Mouse (Mus musculus): ENCODE data around the gene Lamb3.
"Not testable (repeated sequence)": the region's sequence is repeated elsewhere in the genome, so short reads cannot be mapped to it uniquely, and the experiment has no call there.

Gene Lamb3

GRCm38 (mm10) chr1:193281344-193281743 lies 73.8 kb downstream of the Lamb3 start:
- no peak for DNase-seq (ENCODE audit: low read depth)

- DNase-seq (ENCODE audit: low read depth): no peak
Observed at GRCm38 (mm10) chr1:193284228-193284779, 76.8 kb downstream of the Lamb3 start.

DNA sequence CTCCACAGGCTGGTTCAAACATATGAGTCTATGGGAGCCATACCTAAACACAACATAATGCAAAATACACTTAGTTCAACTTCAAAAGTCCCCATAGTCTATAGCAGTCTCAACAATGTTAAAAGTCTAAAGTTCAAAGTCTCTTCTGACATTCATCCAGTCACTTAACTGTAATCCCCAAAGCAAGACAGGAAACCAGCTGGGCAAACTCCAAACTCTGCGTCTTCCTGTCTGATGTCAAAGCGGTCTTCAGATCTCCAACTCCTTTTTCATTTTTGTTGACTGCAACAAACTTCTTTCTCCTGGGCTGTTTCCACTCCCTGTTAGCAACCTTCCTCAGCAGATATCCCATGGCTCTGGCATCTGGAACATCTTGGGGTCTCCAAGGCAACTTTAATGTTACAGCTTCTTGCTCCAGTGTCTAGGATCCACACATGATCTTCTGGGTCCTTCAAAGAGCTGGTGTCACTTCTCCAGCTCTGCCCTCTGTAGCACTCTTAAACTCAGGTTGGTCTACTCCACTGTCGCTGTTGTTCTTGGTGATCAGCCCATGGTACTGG lies 78.3 kb downstream of the Lamb3 start:
- DNase-seq (ENCODE audit: low read depth): not testable (repeated sequence)

- DNase-seq (ENCODE audit: low read depth): no peak
Observed at GRCm38 (mm10) chr1:193287578-193287977, 80.1 kb downstream of the Lamb3 start.

DNA sequence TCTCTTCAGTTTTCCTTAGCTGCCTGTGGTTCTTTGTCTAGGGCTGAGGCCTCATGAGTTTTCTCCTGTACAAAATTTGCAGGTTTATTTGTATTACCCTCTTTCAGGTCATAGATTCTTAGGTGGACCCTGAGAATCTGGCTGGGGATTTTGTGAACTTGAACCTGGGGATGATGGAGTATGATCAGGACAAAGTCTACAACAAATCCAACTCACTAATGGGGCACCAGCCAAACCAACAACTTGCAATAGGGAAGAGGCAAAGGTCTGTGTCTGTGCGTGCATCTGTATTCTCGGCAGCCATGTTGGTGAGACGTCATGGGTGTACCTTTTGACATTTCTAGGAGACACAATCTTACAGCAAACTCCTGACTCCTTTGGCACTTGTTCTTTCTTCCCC lies 81.6 kb downstream of the Lamb3 start:
- DNase-seq (ENCODE audit: low read depth): no peak

GRCm38 (mm10) chr1:193289914-193290313 lies 82.4 kb downstream of the Lamb3 start:
- no peak for DNase-seq (ENCODE audit: low read depth)

DNA sequence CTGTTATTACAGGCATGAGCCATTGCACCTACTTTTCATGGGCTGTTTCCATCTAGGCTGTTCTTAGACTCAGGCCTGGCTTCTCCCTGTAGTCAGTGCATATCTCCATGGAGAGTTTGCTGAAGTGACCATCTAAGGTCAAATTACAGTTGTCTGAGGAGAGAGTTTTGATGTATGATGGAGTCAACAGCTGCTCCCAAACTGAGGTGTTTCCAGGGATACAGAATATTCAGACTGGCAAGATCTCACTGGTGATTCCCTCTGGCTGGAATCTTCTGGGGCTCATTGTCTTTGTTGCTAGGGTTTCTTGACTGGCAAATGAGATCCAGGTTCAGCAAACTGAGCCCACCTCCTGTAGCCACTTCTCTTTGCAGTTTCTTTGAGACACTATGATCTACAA lies 83.2 kb downstream of the Lamb3 start:
- DNase-seq (ENCODE audit: low read depth): no peak

DNA sequence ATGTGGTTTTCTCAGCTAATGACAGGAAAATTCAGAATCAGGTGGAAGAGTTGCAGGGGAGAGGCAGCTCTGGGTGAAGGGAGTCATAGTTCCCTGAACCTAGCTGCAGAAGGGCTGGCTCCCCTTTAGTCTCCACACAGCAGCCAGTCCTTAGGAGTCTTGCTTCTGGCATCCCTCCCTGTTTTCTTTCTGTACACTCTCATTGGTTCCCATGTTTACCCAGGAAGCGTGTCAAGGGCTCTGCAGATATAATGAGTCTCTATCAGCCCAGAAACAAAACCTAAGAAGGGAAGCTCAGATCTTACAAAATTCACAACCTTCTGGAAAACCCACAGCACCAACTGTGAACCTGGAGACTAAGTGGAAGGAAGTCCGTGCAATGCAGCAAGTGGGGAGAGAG lies 85.5 kb downstream of the Lamb3 start:
- DNase-seq (ENCODE audit: low read depth): no peak

DNA sequence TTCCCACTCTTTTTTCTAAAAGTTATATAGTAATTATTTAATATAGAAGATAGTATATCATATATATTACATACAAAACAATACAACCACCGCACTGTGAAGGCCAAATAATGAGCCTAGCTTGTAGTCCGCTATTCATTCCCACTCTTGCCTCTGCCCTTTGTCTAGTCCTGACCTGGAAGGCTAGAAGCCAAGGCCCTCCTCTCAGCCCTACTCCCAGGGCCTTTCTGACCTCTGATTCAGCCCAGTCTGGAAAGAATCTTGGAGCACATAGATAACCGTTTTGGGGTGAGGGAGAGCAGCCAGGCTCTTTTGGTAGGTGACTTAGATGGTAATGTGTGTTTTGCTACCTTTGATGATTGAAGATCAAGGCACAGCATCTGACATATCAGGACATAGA lies 86.4 kb downstream of the Lamb3 start:
- DNase-seq (ENCODE audit: low read depth): no peak

DNA sequence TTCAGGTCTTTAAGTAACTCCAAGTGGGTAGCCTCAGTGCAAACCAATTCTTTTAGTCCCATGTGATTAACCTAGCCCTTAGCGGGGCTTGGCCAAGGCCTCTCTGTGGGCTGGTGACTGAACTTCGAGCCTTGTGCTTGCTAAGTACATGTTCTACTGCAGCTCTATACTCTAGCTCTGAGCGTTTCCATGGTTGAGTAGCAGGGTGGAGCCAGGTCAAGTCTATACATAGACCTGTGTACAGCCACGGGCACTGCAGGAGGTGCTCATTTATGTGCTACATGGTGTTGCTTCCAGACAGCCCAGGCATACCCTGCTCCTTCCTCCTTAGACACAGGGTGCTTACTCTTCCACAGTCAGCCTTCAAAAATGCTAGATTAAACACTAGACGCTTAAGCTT lies 88.4 kb downstream of the Lamb3 start:
- DNase-seq (ENCODE audit: low read depth): no peak

- no peak for DNase-seq (ENCODE audit: low read depth)
Observed at GRCm38 (mm10) chr1:193298141-193298765, 90.8 kb downstream of the Lamb3 start.

DNA sequence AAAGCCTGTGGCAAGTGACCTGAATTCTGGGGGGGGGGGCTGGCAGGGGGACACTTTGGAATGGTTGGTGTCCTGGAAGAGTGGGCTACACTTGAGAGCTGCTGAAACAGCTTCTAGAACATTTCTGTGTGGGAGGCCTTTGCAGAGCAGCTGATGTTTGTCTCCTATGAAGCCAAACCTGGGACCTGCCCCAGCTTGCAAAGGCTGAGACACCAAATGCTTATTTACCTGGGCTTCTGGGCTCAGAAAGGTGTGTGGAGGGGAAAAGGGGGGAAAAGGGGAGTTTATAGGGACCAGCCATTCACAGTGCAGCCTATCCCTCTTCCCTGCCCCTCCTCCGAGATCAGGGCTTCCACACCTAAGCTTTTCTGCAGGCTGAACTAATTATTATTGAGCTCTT lies 92.5 kb downstream of the Lamb3 start:
- DNase-seq (ENCODE audit: low read depth): no peak

DNA sequence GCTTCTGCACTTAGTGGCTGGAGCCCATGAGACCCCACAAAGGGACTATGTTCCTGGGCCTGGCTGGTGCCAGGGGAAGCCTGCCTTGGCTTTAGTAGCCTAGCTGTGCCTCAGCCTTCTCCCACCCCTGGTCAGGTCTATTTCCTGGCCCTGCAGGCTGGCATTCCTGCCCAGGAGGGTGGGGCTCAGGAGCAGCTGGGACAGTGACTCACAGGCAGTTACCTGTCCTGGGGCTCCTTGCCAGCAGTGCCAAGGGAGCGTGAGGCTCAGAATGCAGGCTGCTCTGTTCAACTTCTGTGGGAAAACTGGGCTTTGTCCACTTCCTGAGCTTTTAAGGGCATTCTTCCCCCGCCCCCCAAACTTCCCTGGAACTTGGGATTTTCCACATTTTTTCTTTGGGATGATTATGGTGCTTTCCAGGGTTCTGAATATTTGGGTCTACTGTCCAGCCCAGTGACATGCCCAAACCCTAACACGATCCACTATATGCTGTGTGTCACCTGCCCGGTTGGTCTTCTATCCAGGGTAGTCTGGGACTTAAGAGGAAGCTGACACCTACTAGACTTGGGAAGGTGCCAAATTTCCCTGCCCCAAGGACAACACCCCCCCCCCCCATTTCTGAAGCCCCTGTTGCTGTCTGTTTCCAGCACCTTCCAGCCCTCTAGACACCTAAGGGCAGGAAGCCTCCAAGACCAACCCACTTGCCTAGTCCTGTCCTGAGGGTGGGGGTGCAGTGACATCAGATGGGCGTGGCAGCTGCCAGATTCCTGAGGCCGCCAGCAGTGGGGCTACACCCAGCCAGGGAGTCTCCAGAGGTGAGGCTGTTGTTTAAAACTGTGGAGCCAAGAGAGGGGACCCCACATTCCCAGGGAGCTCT lies 94.0 kb downstream of the Lamb3 start:
- DNase-seq (ENCODE audit: low read depth): no peak

DNA sequence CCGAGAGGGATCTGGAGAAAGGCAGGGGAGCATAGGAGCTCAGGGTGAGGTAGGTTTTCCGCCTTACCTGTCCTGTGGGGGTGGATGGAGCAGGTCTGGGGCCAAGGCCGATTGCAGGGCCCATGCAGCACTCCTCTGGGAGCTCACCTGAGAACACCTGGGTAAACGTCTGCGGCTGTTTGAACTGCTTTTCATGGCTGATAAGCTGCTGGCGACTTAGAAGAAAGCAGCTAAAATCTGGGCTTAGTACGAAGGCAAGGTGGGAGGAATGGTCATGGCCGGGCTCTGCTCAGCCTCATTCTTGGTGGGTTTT lies 94.5 kb downstream of the Lamb3 start:
- DNase-seq (ENCODE audit: low read depth): no peak

- no peak for DNase-seq (ENCODE audit: low read depth)
Observed at GRCm38 (mm10) chr1:193303096-193303495, 95.6 kb downstream of the Lamb3 start.

DNA sequence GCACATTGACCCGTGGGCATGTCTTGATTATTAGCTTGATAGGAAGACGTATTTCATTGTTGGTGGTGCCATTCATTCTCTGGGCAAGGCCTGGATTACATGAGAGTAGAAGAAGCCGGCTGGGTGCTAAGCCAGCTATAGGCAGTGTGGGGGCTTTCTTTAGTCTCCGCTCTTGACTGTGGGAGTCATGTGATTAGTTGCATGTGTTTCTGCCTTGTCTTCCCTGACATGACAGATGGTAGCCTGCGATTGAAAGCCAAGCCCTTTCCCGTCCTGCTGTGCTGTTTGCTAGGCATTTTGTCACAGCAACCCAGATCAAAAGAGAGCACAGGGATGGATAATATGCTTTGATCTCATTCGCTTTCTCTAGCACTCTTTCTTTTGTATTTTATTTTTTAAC lies 97.9 kb downstream of the Lamb3 start:
- no peak for DNase-seq (ENCODE audit: low read depth)

DNA sequence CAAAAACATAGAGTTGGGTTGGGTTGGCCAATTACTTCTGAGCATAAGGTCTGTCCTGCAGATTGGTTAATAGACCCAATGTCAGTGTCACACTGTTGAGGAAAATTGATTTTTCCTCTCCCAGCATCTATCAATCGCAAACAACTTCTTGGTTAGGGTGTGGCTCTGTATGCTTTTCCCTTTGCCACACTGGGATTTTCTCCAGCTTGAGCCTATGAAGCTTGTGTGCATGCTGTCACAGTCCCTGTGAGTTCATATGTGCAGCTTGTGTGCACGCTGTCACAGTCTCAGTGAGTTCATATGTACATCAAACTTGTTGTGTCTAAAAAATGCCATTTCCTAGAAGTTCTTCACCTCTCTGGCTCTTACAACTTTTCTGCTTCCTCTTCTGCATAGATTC lies 99.3 kb downstream of the Lamb3 start:
- no peak for DNase-seq (ENCODE audit: low read depth)

DNA sequence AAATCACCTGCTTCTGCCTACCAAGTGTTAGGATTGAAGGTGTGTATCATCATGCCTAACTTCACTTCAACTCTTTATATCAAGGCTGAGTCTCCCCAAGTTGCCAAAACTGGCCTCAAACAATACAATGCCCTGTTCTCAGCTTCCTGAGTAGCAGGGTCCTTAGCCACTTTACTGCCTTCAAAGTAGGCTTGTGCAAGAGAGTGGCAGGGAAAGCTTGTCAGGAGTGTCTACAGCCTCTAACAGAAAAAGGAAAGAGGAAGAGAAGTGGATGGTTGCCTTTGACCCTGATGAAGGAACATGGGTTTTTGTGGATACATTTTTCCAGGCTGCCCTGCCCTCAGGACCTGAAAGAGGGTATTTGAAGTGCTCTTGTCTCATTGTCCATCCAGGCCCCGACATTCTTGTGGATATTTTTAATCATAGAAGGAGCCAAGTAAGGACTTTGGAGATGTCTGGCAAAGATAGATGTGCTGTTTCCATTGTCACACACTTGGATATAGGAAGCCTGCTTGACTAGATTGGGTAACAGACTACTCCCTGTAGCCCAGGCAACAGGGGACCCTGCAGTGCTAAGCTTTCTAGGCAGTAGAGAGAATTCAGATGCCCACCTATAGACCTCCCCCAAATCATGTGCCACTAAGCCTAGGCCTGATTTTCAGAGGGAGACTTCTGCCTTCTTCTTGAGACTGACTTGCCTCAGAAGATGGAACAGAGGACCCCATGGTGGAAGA lies 102.5 kb downstream of the Lamb3 start:
- DNase-seq (ENCODE audit: low read depth): no peak

DNA sequence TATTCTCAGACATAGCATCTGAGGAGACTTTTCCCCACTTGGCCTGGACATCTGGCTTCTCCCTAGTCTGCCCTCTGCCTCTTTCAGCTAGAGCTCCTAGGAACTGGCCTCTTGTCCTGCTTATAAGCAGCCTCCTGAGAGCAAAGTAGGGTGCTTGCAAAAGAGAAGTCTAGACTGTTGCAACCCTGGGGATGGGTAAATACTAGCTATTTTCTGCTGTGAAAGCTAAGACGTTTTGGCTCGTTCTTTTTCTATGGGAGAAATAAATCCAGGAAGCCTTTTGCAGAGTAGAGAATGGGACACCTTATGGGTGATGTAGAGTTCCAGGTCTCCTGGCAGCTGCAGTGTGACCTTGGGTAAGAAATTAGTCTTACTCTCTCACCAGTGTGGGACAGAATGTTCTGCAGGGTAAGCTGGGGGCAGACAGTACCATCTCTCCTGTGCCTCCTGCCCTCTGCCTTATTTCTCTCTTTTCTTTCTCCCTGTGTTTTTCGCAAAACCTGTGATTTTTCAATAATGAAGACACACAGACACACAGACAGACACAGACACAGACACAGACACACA lies 103.1 kb downstream of the Lamb3 start:
- no peak for DNase-seq (ENCODE audit: low read depth)

DNA sequence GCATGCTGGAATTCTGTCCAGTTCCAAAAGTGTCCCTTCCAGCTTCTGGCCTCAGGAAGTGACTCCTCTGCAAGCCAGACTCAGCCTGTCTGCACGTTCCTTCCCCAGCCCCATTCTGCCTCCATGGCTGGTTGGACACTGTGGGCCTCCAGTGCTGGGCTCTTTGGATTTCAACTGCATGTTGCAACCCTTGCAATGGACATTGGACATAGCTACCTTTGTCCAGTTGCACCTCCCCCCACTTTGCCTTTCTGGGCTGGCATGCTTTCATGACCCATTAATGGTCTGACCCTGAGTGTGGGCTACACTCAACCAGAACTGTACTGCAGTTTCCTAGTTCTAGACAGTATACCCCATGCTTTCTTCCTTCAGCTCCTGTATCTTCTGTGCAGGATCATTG lies 104.1 kb downstream of the Lamb3 start:
- no peak for DNase-seq (ENCODE audit: low read depth)

GRCm38 (mm10) chr1:193315705-193316357 lies 108.3 kb downstream of the Lamb3 start:
- no peak for DNase-seq (ENCODE audit: low read depth)

- no peak for DNase-seq (ENCODE audit: low read depth)
Observed at GRCm38 (mm10) chr1:193316358-193316750, 108.9 kb downstream of the Lamb3 start.

All from c-Kit-positive CD71-positive TER-119-negative erythroid progenitor cells, embryonic 14.5 days (primary cell).